ENCODE assay signal across 8 mouse cellular contexts in the genomic region with DNA sequence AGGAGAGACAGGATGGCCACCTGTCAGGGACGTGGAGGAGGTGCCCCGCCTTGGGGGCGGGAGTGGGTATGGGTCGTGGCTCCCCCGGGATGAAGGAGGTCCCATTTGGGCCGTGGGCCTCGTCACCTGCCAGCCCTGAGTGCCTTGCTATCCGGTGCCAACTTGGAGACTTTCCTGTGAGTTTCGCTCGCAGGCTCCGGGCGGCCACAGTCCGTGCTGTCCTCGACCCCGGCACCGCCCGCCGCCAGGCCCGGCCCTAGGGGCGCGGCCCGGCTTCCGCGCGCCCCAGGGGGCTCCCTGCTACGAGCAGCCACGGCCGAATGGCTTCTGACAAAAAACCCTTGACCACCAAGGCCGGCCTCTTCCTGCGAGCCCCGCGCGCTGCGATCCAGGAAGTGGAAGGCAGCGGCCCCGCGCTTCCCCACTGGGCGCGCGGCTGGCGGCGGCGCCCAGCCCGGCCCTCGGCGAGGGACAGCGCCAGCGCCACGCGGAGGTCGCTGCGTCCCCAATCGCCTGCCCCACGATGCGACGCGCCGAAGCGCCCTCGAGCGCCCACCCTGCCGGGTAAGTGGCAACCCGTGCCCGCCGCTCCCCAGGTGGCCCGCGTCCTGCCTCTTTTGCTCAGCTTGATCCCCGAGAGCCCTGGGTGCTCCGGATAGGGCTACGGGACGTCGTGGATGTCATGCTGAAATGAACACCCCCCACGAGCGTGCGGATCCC. TPM values are rescaled to one million over a fixed set of nuclear protein-coding genes. Genes with fewer than 3 reads are reported as not detected.
DNase-seq lines count a peak whose midpoint lies in the region; ATAC-seq and TF ChIP-seq lines count a peak whose summit lies in the region.

Rin3 (plus strand) TSS at position 286 of the 720 bp plus-strand sequence.

- 1% methylated on average over 73 of the region's 75 CpGs for WGBS in hindbrain, postnatal 0 days
- under 1% methylated on average over 75 of the region's 75 CpGs for WGBS in liver, embryonic 12.5 days (ENCODE audit: insufficient replicate concordance)

- peak; percentile 42 for ATAC-seq in Patski
- peak; percentile 38; the same call in 1 of the 2 replicates for ATAC-seq in hindbrain, postnatal 0 days
- ATAC-seq in liver, embryonic 12.5 days = peak; percentile 36
- ATAC-seq in monocyte, adult 5-6 weeks (replicated peaks; ENCODE audit: insufficient number of reproducible peaks, low FRiP score, low TSS enrichment, poor library complexity, severe bottlenecking) = 0 out of 2 replicates have a peak, but pooled peaks have one; percentile 47

- in situ Hi-C loops in Patski (cut with MboI; ENCODE audit: low pct_unique_long_range_greater_than_20kb) = loop anchor here (10.0 kb wide), 1 partner anchor 182 kb away; the partner anchor contains the start of gene Golga5

- TF ChIP-seq POLR2A in brain, embryonic 14.5 days (IDR thresholded peaks at IDR 0.05; ENCODE audit: borderline replicate concordance, extremely low read depth, insufficient read depth, insufficient read length, poor library complexity, severe bottlenecking) = 0 out of 2 replicates have a peak, but pooled peaks have one; percentile 6

- H3K4me1 ChIP-seq in hindbrain, postnatal 0 days (ENCODE audit: insufficient read depth, low read length) = peaks cover 26% of the 10 kb centered on the region; the same call in 1 of the 2 replicates
- H3K4me1 ChIP-seq in liver, embryonic 12.5 days = peaks cover 58% of the 10 kb centered on the region

- H3K9ac ChIP-seq in hindbrain, postnatal 0 days (replicated peaks; ENCODE audit: low read length) = peak within 1 kb of the TSS; percentile 48
- H3K9ac ChIP-seq in liver, embryonic 12.5 days = peak within 1 kb of the TSS; percentile 72

- no peaks in the 10 kb centered on the region for H3K27me3 ChIP-seq in Patski
- no peaks in the 10 kb centered on the region for H3K27me3 ChIP-seq in hindbrain, postnatal 0 days (ENCODE audit: insufficient read depth, low read length)
- peaks cover 22% of the 10 kb centered on the region for H3K27me3 ChIP-seq in liver, embryonic 12.5 days (replicated peaks)

- CTCF ChIA-PET in Patski (lab: Charles Lee) = no interaction called here

- no peaks in the 10 kb centered on the region for H3K36me3 ChIP-seq in hindbrain, postnatal 0 days (ENCODE audit: insufficient read depth, low read length)
- no peaks in the 10 kb centered on the region for H3K36me3 ChIP-seq in liver, embryonic 12.5 days

- peak within 1 kb of the TSS; percentile 78 for H3K4me2 ChIP-seq in hindbrain, postnatal 0 days (ENCODE audit: low read depth, low read length)
- peak within 1 kb of the TSS; percentile 78 for H3K4me2 ChIP-seq in liver, embryonic 12.5 days

- POLR2A ChIA-PET in Patski (lab: Charles Lee) = interaction anchor here (0.6 to 0.9 kb wide), 2 partner anchors 14 to 33 kb away, joined by 3 read pairs; no protein-coding TSS in a partner anchor

- no peak for TF ChIP-seq CTCF in Patski (IDR thresholded peaks at IDR 0.05)
- TF ChIP-seq CTCF in brain, embryonic 14.5 days (IDR thresholded peaks at IDR 0.05; ENCODE audit: borderline replicate concordance, extremely low read depth, insufficient read depth, insufficient read length) = 0 out of 2 replicates have a peak, but pooled peaks have one; percentile 1
- TF ChIP-seq CTCF in hindbrain, postnatal 0 days (IDR thresholded peaks at IDR 0.05; ENCODE audit: low read depth) = no peak

- peak within 1 kb of the TSS; percentile 47 for H3K4me3 ChIP-seq in hindbrain, postnatal 0 days (ENCODE audit: low read length)
- H3K4me3 ChIP-seq in liver, embryonic 12.5 days = peak within 1 kb of the TSS; percentile 61

- peak within 1 kb of the TSS; percentile 46 for H3K27ac ChIP-seq in hindbrain, postnatal 0 days
- H3K27ac ChIP-seq in liver, embryonic 12.5 days = peak within 1 kb of the TSS; percentile 81

- DNase-seq in Patski (ENCODE audit: low read depth, low spot score) (no peak), MN1 (ENCODE audit: low spot score) (no peak)
- peak; percentile 30 for DNase-seq in brain, embryonic 14.5 days (ENCODE audit: low read depth)
- DNase-seq in gastrocnemius, postnatal 25 days = peak; percentile 70
- DNase-seq in hindbrain, postnatal 0 days (ENCODE audit: low spot score) = peak; percentile 42
- peak; percentile 71 for DNase-seq in testis, postnatal 10 days (ENCODE audit: low spot score)

- H3K9me3 ChIP-seq in hindbrain, postnatal 0 days (ENCODE audit: low read length) = no peaks in the 10 kb centered on the region
- 0 out of 2 replicates have a peak, but pooled peaks cover 6% of the 10 kb centered on the region for H3K9me3 ChIP-seq in liver, embryonic 12.5 days (replicated peaks)

RNA-seq across cellular contexts. Expression of gene Rin3, which starts in this region (rescaled TPM):
- 31.6 TPM for polyA plus RNA-seq in Patski (2021)
- polyA plus RNA-seq in brain, embryonic 14.5 days (2012; rRNA removed) = 1.4 and 4.2 TPM in 2 replicates
- 1 to 10 TPM; 6.0 to 8.1 TPM for total RNA-seq in gastrocnemius, postnatal 25 days (2021)
- 2.0 and 3.2 TPM in 2 replicates for total RNA-seq in hindbrain, postnatal 0 days (2014; rRNA removed)
- 1.7 and 1.8 TPM in 2 replicates for polyA plus RNA-seq in hindbrain, postnatal 0 days (2015; fragmentation: Nextera tagmentation; extraction: Ambion mirVana)
- polyA plus RNA-seq in liver, embryonic 12.5 days (2016; fragmentation: Nextera tagmentation; extraction: Ambion mirVana) = 5.8 and 10.3 TPM in 2 replicates
- 60.2 to 126 TPM (median 89.9 TPM) in 3 replicates for total RNA-seq in monocyte, adult 5-6 weeks (2017)

Comparison
In these comparisons a context has a peak if more than half of its experiments do, and no peak if none do; other contexts are left out.
1. DNase-seq: peak in brain, embryonic 14.5 days (single experiment), gastrocnemius, postnatal 25 days (single experiment), hindbrain, postnatal 0 days (single experiment) and testis, postnatal 10 days (single experiment); none in Patski (single experiment) and MN1 (single experiment).
2. Peak in every context shown above with its lines, with median percentiles within 50 percentile points of each other: ATAC-seq.